Comparison of ENCODE assay signal across 8 mouse cellular contexts in genomic region chr11:101416433-101417100, GRCm38 (mm10). TPM values are rescaled to one million over a fixed set of nuclear protein-coding genes. Genes with fewer than 3 reads are reported as not detected.
DNase-seq lines count a peak whose midpoint lies in the region; ATAC-seq and TF ChIP-seq lines count a peak whose summit lies in the region.

No protein-coding gene starts in this region.

- H3K27me3 ChIP-seq in lung, embryonic 14.5 days (ENCODE audit: insufficient read depth, low read length): no peaks in the 10 kb centered on the region
- H3K27me3 ChIP-seq in hindbrain, postnatal 0 days (ENCODE audit: insufficient read depth, low read length): no peaks in the 10 kb centered on the region
- H3K27me3 ChIP-seq in midbrain, embryonic 11.5 days (ENCODE audit: control insufficient read depth, insufficient read depth, low read length): no peaks in the 10 kb centered on the region

- peaks cover 25% of the 10 kb centered on the region for H3K36me3 ChIP-seq in lung, embryonic 14.5 days (ENCODE audit: insufficient read depth)
- peaks cover 12% of the 10 kb centered on the region for H3K36me3 ChIP-seq in hindbrain, postnatal 0 days (ENCODE audit: insufficient read depth, low read length)
- peaks cover 2% of the 10 kb centered on the region; the same call in 1 of the 2 replicates for H3K36me3 ChIP-seq in midbrain, embryonic 11.5 days (ENCODE audit: control insufficient read depth, insufficient read depth, low read length)

- H3K4me1 ChIP-seq in lung, embryonic 14.5 days (ENCODE audit: insufficient read depth): 0 out of 2 replicates have a peak, but pooled peaks cover 3% of the 10 kb centered on the region
- no peaks in the 10 kb centered on the region for H3K4me1 ChIP-seq in hindbrain, postnatal 0 days (ENCODE audit: insufficient read depth, low read length)
- peaks cover 5% of the 10 kb centered on the region for H3K4me1 ChIP-seq in midbrain, embryonic 11.5 days (ENCODE audit: control insufficient read depth, insufficient read depth, low read length)

- peak overlapping the region; percentile 88 for H3K4me3 ChIP-seq in lung, embryonic 14.5 days (ENCODE audit: low read depth, low read length)
- H3K4me3 ChIP-seq in hindbrain, postnatal 0 days (ENCODE audit: low read length): peak overlapping the region; percentile 82
- H3K4me3 ChIP-seq in midbrain, embryonic 11.5 days (ENCODE audit: low read depth, low read length): peak overlapping the region; percentile 87

- H3K9me3 ChIP-seq in lung, embryonic 14.5 days (ENCODE audit: low read depth, low read length): no peaks in the 10 kb centered on the region
- no peaks in the 10 kb centered on the region for H3K9me3 ChIP-seq in hindbrain, postnatal 0 days (ENCODE audit: low read length)
- no peaks in the 10 kb centered on the region for H3K9me3 ChIP-seq in midbrain, embryonic 11.5 days (ENCODE audit: control insufficient read depth, low read length)

- ATAC-seq in lung, embryonic 14.5 days (ENCODE audit: insufficient read depth): no peak; the same call in 1 of the 2 replicates
- no peak for ATAC-seq in hindbrain, postnatal 0 days
- peak; percentile 63 for ATAC-seq in midbrain, embryonic 11.5 days (ENCODE audit: low FRiP score)

- H3K27ac ChIP-seq in lung, embryonic 14.5 days (ENCODE audit: low read depth): peak overlapping the region; percentile 65; the same call in 1 of the 2 replicates
- H3K27ac ChIP-seq in hindbrain, postnatal 0 days: peak overlapping the region; percentile 87
- peak overlapping the region; percentile 32; the same call in 1 of the 2 replicates for H3K27ac ChIP-seq in midbrain, embryonic 11.5 days (ENCODE audit: low read depth, low read length)

- peak overlapping the region; percentile 85 for H3K9ac ChIP-seq in lung, embryonic 14.5 days
- peak overlapping the region; percentile 88 for H3K9ac ChIP-seq in hindbrain, postnatal 0 days (replicated peaks; ENCODE audit: low read length)
- peak overlapping the region; percentile 93 for H3K9ac ChIP-seq in midbrain, embryonic 11.5 days (ENCODE audit: low read length)

- 1% methylated on average over 11 of the region's 11 CpGs for WGBS in lung, embryonic 14.5 days
- WGBS in hindbrain, postnatal 0 days: 2% methylated on average over 11 of the region's 11 CpGs
- WGBS in midbrain, embryonic 11.5 days: 3% methylated on average over 11 of the region's 11 CpGs

- peak overlapping the region; percentile 71 for H3K4me2 ChIP-seq in lung, embryonic 14.5 days
- peak overlapping the region; percentile 65 for H3K4me2 ChIP-seq in hindbrain, postnatal 0 days (ENCODE audit: low read depth, low read length)
- H3K4me2 ChIP-seq in midbrain, embryonic 11.5 days: peak overlapping the region; percentile 85

- no peak for TF ChIP-seq CTCF in lung, embryonic 14.5 days (IDR thresholded peaks at IDR 0.05; ENCODE audit: low read depth)
- no peak for TF ChIP-seq CTCF in hindbrain, postnatal 0 days (IDR thresholded peaks at IDR 0.05; ENCODE audit: low read depth)

- peak; percentile 50 for DNase-seq in lung, embryonic 14.5 days
- DNase-seq in lung, postnatal 4 days: no peak
- peak; percentile 70 for DNase-seq in c-Kit-positive CD71-positive TER-119-positive erythroid progenitor cells, embryonic 14.5 days (ENCODE audit: low spot score)
- no peak for DNase-seq in hindbrain, postnatal 0 days (ENCODE audit: low spot score)
- DNase-seq in midbrain, embryonic 11.5 days (ENCODE audit: low spot score, missing footprints): no peak
- DNase-seq in urinary bladder, postnatal 10 days (ENCODE audit: low spot score): no peak
- no peak for DNase-seq in urinary bladder, adult 2 months (ENCODE audit: low spot score)
- DNase-seq in right cerebral cortex, postnatal 4 days: no peak

RNA-seq across cellular contexts. Expression of gene Aarsd1, which starts 0.8 kb away (rescaled TPM):
- polyA plus RNA-seq in lung, embryonic 14.5 days (2014; fragmentation: Nextera tagmentation; extraction: Ambion mirVana): 85.4 and 93.3 TPM in 2 replicates
- 62.5 and 69.4 TPM in 2 replicates for total RNA-seq in hindbrain, postnatal 0 days (2014; rRNA removed)
- 89.9 and 91.6 TPM in 2 replicates for polyA plus RNA-seq in hindbrain, postnatal 0 days (2015; fragmentation: Nextera tagmentation; extraction: Ambion mirVana)
- 83.0 and 91.1 TPM in 2 replicates for polyA plus RNA-seq in midbrain, embryonic 11.5 days (2014; fragmentation: Nextera tagmentation; extraction: Ambion mirVana)
- polyA plus RNA-seq in urinary bladder, adult 2 months (2012; rRNA removed): 26.1 and 27.7 TPM in 2 replicates

RNA-seq across cellular contexts. Expression of gene Gm27029, which starts 8.0 kb away (rescaled TPM):
- 11.0 and 12.2 TPM in 2 replicates for polyA plus RNA-seq in lung, embryonic 14.5 days (2014; fragmentation: Nextera tagmentation; extraction: Ambion mirVana)
- 2.2 TPM in 1 of 2 replicates, not detected in the other for total RNA-seq in hindbrain, postnatal 0 days (2014; rRNA removed)
- 4.7 and 6.4 TPM in 2 replicates for polyA plus RNA-seq in hindbrain, postnatal 0 days (2015; fragmentation: Nextera tagmentation; extraction: Ambion mirVana)
- 7.6 and 9.9 TPM in 2 replicates for polyA plus RNA-seq in midbrain, embryonic 11.5 days (2014; fragmentation: Nextera tagmentation; extraction: Ambion mirVana)
- 0.95 and 1.0 TPM in 2 replicates for polyA plus RNA-seq in urinary bladder, adult 2 months (2012; rRNA removed)

RNA-seq across cellular contexts. Expression of gene Rundc1, which starts 8.3 kb away (rescaled TPM):
- 16.6 and 17.4 TPM in 2 replicates for polyA plus RNA-seq in lung, embryonic 14.5 days (2014; fragmentation: Nextera tagmentation; extraction: Ambion mirVana)
- 11.6 and 12.4 TPM in 2 replicates for total RNA-seq in hindbrain, postnatal 0 days (2014; rRNA removed)
- polyA plus RNA-seq in hindbrain, postnatal 0 days (2015; fragmentation: Nextera tagmentation; extraction: Ambion mirVana): 21.4 and 22.7 TPM in 2 replicates
- polyA plus RNA-seq in midbrain, embryonic 11.5 days (2014; fragmentation: Nextera tagmentation; extraction: Ambion mirVana): 12.6 and 15.0 TPM in 2 replicates
- polyA plus RNA-seq in urinary bladder, adult 2 months (2012; rRNA removed): 22.1 and 22.9 TPM in 2 replicates

RNA-seq across cellular contexts. Expression of gene Ptges3l, which starts 8.6 kb away (rescaled TPM):
- polyA plus RNA-seq in lung, embryonic 14.5 days (2014; fragmentation: Nextera tagmentation; extraction: Ambion mirVana): 9.3 and 11.5 TPM in 2 replicates
- total RNA-seq in hindbrain, postnatal 0 days (2014; rRNA removed): 0.31 and 0.58 TPM in 2 replicates
- 3.8 and 4.6 TPM in 2 replicates for polyA plus RNA-seq in hindbrain, postnatal 0 days (2015; fragmentation: Nextera tagmentation; extraction: Ambion mirVana)
- 1.7 and 2.4 TPM in 2 replicates for polyA plus RNA-seq in midbrain, embryonic 11.5 days (2014; fragmentation: Nextera tagmentation; extraction: Ambion mirVana)
- 21.1 and 28.2 TPM in 2 replicates for polyA plus RNA-seq in urinary bladder, adult 2 months (2012; rRNA removed)

RNA-seq across cellular contexts. Expression of gene Rpl27, which starts 25.5 kb away (rescaled TPM):
- polyA plus RNA-seq in lung, embryonic 14.5 days (2014; fragmentation: Nextera tagmentation; extraction: Ambion mirVana): 421 and 428 TPM in 2 replicates
- total RNA-seq in hindbrain, postnatal 0 days (2014; rRNA removed): 535 and 538 TPM in 2 replicates
- polyA plus RNA-seq in hindbrain, postnatal 0 days (2015; fragmentation: Nextera tagmentation; extraction: Ambion mirVana): 276 and 282 TPM in 2 replicates
- 385 and 399 TPM in 2 replicates for polyA plus RNA-seq in midbrain, embryonic 11.5 days (2014; fragmentation: Nextera tagmentation; extraction: Ambion mirVana)
- polyA plus RNA-seq in urinary bladder, adult 2 months (2012; rRNA removed): 932 and 1,046 TPM in 2 replicates

Comparison
In these comparisons a context has a peak if more than half of its experiments do, and no peak if none do; other contexts are left out.
1. DNase-seq: peak in lung, embryonic 14.5 days (single experiment) and c-Kit-positive CD71-positive TER-119-positive erythroid progenitor cells, embryonic 14.5 days (single experiment); none in lung, postnatal 4 days (0 of 2), hindbrain, postnatal 0 days (single experiment), midbrain, embryonic 11.5 days (single experiment), urinary bladder, postnatal 10 days (single experiment), urinary bladder, adult 2 months (single experiment) and right cerebral cortex, postnatal 4 days (single experiment).
2. H3K27ac ChIP-seq: peak in every context shown above with its lines; median percentile 87 in hindbrain, postnatal 0 days; 65 in lung, embryonic 14.5 days; 32 in midbrain, embryonic 11.5 days.
3. Peak in every context shown above with its lines, with median percentiles within 50 percentile points of each other: H3K4me2 ChIP-seq, H3K4me3 ChIP-seq and H3K9ac ChIP-seq.